Mouse (Mus musculus): ENCODE measurements around the gene Ubqln1. TPM values are rescaled to one million over a fixed set of nuclear protein-coding genes. Genes with fewer than 3 reads are reported as not detected.

Ubqln1 gene
- total RNA-seq, 1 experiment from 2014 or later = 61.6 TPM

- no peak for ATAC-seq (ENCODE audit: extremely low read depth, insufficient number of reproducible peaks, low FRiP score, poor library complexity, severe bottlenecking)
These were observed 11.3 kb downstream of the Ubqln1 start for GRCm38 (mm10) chr13:58204202-58204601.

GRCm38 (mm10) chr13:58202903-58203302, 12.6 kb downstream of the Ubqln1 start:
- no peak for ATAC-seq (ENCODE audit: extremely low read depth, insufficient number of reproducible peaks, low FRiP score, poor library complexity, severe bottlenecking)

GRCm38 (mm10) chr13:58201908-58202307, 13.5 kb downstream of the Ubqln1 start:
- ATAC-seq (ENCODE audit: extremely low read depth, insufficient number of reproducible peaks, low FRiP score, poor library complexity, severe bottlenecking) = no peak

- ATAC-seq (ENCODE audit: extremely low read depth, insufficient number of reproducible peaks, low FRiP score, poor library complexity, severe bottlenecking) = no peak
These were observed 14.1 kb downstream of the Ubqln1 start for GRCm38 (mm10) chr13:58201343-58201742.

- peak; percentile 76 for ATAC-seq (ENCODE audit: extremely low read depth, insufficient number of reproducible peaks, low FRiP score, poor library complexity, severe bottlenecking)
These were observed 17.3 kb downstream of the Ubqln1 start for GRCm38 (mm10) chr13:58197981-58198640.

GRCm38 (mm10) chr13:58197211-58197610, 18.2 kb downstream of the Ubqln1 start:
- ATAC-seq (ENCODE audit: extremely low read depth, insufficient number of reproducible peaks, low FRiP score, poor library complexity, severe bottlenecking) = no peak

GRCm38 (mm10) chr13:58194908-58195307, 20.5 kb downstream of the Ubqln1 start:
- ATAC-seq (ENCODE audit: extremely low read depth, insufficient number of reproducible peaks, low FRiP score, poor library complexity, severe bottlenecking) = no peak

- no peak for ATAC-seq (ENCODE audit: extremely low read depth, insufficient number of reproducible peaks, low FRiP score, poor library complexity, severe bottlenecking)
These were observed 22.2 kb downstream of the Ubqln1 start for GRCm38 (mm10) chr13:58193221-58193620.

- no peak for ATAC-seq (ENCODE audit: extremely low read depth, insufficient number of reproducible peaks, low FRiP score, poor library complexity, severe bottlenecking)
These were observed 23.3 kb downstream of the Ubqln1 start for GRCm38 (mm10) chr13:58192146-58192545.

- ATAC-seq (ENCODE audit: extremely low read depth, insufficient number of reproducible peaks, low FRiP score, poor library complexity, severe bottlenecking) = no peak
These were observed 23.9 kb downstream of the Ubqln1 start for GRCm38 (mm10) chr13:58191516-58191915.

- ATAC-seq (ENCODE audit: extremely low read depth, insufficient number of reproducible peaks, low FRiP score, poor library complexity, severe bottlenecking) = no peak
These were observed 26.0 kb downstream of the Ubqln1 start for GRCm38 (mm10) chr13:58189473-58189872.

GRCm38 (mm10) chr13:58188412-58188811, 27.0 kb downstream of the Ubqln1 start:
- ATAC-seq (ENCODE audit: extremely low read depth, insufficient number of reproducible peaks, low FRiP score, poor library complexity, severe bottlenecking) = peak; percentile 93

GRCm38 (mm10) chr13:58187751-58188150, 27.7 kb downstream of the Ubqln1 start:
- no peak for ATAC-seq (ENCODE audit: extremely low read depth, insufficient number of reproducible peaks, low FRiP score, poor library complexity, severe bottlenecking)

GRCm38 (mm10) chr13:58186281-58186680, 29.2 kb downstream of the Ubqln1 start:
- no peak for ATAC-seq (ENCODE audit: extremely low read depth, insufficient number of reproducible peaks, low FRiP score, poor library complexity, severe bottlenecking)

- ATAC-seq (ENCODE audit: extremely low read depth, insufficient number of reproducible peaks, low FRiP score, poor library complexity, severe bottlenecking) = no peak
These were observed 31.3 kb downstream of the Ubqln1 start for GRCm38 (mm10) chr13:58184111-58184510.

- no peak for ATAC-seq (ENCODE audit: extremely low read depth, insufficient number of reproducible peaks, low FRiP score, poor library complexity, severe bottlenecking)
These were observed 33.6 kb downstream of the Ubqln1 start for GRCm38 (mm10) chr13:58181607-58182551.

GRCm38 (mm10) chr13:58177511-58178208, 37.8 kb downstream of the Ubqln1 start:
- ATAC-seq (ENCODE audit: extremely low read depth, insufficient number of reproducible peaks, low FRiP score, poor library complexity, severe bottlenecking) = no peak

- no peak for ATAC-seq (ENCODE audit: extremely low read depth, insufficient number of reproducible peaks, low FRiP score, poor library complexity, severe bottlenecking)
These were observed 39.3 kb downstream of the Ubqln1 start for GRCm38 (mm10) chr13:58176105-58176504.

- ATAC-seq (ENCODE audit: extremely low read depth, insufficient number of reproducible peaks, low FRiP score, poor library complexity, severe bottlenecking) = no peak
These were observed 47.3 kb downstream of the Ubqln1 start for GRCm38 (mm10) chr13:58168119-58168518.
